Mouse (Mus musculus) T-helper 1 cell (primary cell): ENCODE measurements at regions not wholly inside any gene's neighbourhood (a gene's known extent, or its start where the extent isn't known, plus 50 kb on each side); places are given as distances from the start of the nearest gene placed in this dataset.

Experiments used
- in situ Hi-C: fragments of 300-600 bp; cut with MboI, MseI; formaldehyde crosslinking; loops from one replicate; pipeline ENCODE4 v1.15.1; 2025; ENCODE audit warnings: high pct_unique_total_duplicates

- in situ Hi-C loops = loop anchor here (10.0 kb wide), 1 partner anchor 316 kb away; no protein-coding TSS in a partner anchor
Observed at GRCm38 (mm10) chr11:114281041-114281695, 214.3 kb upstream of the Sdk2 start.

- in situ Hi-C loops = no loop called here
Observed at GRCm38 (mm10) chr11:114277513-114278304, 210.9 kb upstream of the Sdk2 start.

GRCm38 (mm10) chr11:114270358-114271072 lies 203.7 kb upstream of the Sdk2 start:
- in situ Hi-C loops = no loop called here

GRCm38 (mm10) chr11:114261959-114262358 lies 195.1 kb upstream of the Sdk2 start:
- in situ Hi-C loops = no loop called here

DNA sequence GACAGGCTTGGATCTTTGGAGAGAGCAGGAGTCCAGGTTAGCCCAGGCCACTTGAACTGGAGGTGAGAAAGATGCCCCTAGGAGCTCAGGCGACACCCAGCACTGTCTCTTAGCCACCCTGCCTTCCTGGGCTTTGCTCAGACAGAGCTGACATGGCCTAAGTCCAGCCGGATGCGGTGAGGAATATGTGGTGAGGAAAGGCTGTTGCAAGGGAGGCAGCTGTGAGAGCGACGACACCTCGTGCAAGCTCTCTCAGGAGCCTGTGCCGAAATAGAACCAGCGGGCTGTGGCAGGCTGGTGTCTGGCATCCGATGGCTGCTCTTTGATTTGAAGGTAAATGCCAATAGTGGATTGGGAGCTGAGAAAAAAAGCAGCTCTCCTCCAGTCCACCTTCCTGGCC lies 191.4 kb upstream of the Sdk2 start:
- in situ Hi-C loops = no loop called here

DNA sequence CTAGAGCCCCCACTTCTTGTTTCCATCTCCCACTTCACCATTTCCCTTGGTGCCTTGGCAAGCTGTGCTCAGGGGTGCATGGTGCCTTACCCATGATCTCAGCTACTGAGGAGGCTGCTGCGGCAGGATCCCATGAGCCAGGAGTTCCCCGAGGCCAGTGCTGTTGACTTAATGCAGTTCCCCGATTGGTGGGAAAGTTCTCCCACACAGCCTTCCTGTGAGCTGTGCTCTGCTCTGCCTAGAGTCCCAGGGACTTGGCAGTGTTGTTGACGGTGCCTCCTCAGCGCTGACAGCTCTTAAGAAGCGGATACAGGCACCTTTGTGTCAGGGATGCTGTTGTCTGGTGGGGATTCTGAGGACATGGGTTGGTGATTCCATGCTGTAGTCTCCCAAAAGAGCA lies 190.9 kb upstream of the Sdk2 start:
- in situ Hi-C loops = no loop called here

DNA sequence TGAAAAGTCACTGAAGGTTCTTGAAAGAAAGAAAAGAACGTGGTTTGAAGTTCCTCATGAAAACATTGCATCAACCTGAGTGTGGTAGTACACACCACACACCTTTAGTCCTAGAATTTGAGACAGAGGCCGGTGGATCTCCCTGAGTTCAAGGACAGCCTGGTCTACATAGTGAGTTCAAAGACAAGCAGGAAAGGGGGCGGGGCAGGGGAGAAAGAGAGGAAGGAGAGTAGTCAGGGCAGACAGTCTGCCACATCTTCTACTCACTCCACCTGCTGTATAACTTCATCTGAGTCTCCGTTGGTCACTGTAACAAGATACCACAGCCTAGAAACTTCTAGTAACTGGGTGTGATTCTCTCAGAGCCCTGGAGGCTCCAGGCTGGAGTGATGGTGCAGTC lies 190.2 kb upstream of the Sdk2 start:
- in situ Hi-C loops = no loop called here

GRCm38 (mm10) chr11:114254344-114254743 lies 187.5 kb upstream of the Sdk2 start:
- in situ Hi-C loops = no loop called here

DNA sequence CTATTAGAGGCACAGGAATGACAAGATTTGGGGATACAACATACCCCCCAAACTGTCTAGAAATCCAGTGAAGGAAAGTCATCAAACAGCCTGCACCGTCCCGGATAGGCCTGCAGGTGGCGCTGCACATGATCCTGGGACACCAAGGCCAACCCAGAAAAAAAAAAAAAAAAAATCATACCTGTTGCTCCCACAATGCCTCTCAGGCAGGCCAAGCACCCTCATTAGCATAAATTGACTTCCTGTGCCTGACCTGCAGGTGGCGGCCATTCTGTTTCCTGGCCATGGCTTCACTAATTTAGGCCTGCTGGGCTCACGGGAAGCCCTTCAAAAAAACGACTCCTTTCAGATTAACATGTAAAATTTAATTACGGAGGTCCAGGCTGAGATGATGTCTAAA lies 184.8 kb upstream of the Sdk2 start:
- in situ Hi-C loops = no loop called here

DNA sequence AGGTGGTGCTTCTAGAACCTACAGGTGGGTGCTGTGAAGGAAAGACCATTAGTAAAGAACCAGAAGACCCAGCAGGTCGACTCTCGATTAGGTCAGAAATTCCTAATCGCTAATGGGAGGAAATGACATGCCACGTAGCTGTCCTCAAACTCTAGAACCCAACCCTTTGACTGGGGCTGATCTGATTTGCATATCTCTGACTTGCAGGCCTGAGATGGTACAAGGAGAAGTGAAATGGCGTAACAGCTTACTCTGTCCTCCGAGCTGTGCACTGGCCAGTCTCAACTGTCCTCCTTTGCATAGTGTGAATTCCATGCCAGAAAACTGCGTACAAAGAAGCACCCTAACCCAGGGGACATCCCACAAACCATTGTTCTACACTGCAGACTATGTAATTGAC lies 182.4 kb upstream of the Sdk2 start:
- in situ Hi-C loops = no loop called here

DNA sequence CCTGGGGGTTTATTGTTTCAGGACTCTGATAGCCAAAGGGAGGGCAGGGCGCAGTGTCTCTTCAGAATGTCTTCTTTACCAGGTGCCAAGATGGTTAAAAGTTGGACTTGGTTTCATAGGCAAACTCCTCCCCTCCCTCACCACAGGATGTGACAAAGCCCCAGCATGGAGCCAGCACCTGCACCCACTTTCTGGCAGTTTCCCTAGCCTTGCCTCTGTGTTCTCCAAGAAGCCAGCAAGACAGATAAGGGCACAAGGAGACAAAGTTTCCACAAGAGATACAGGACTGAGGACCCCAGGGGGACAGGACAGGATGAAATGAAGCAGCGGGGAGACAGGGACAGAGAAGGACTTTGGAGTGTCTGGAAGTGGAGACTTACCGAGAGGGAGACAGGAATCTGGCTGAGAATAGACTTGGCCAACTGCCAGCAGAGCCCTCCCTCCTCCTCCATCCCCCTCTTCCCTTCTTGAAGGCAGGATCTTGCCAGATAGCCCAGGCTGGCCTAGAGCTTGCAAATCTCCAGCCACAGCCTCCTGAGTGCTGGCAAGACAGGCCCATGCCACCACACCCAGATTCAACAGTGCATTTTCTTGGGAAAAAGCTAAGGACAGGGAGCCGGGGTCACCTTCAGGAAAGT lies 181.5 kb upstream of the Sdk2 start:
- in situ Hi-C loops = no loop called here

DNA sequence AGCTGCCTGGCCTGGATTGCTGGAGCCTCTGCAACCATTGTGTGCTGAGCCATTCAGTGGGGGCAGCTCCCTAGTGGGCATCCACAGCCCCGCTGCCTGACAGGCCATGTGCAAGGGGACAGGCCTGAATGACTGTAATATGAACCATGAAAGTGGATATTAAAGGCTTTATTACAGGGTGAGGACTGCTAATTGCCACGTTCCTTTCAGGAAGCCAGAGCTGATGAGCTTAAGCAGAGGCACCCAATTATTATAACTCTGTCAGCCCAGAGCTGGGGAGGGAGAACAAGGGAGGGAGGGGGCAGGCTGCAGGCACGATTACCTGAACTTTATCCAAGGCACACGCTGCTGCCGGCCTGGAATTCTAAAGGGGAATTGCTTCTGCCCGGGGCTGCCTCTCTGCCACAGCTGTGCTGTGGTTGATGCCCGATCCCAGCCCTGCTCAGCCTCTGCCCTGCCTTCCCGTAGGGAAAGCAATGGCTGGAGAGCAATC lies 172.5 kb upstream of the Sdk2 start:
- in situ Hi-C loops = no loop called here

GRCm38 (mm10) chr11:114238801-114239200 lies 172.0 kb upstream of the Sdk2 start:
- in situ Hi-C loops = no loop called here

DNA sequence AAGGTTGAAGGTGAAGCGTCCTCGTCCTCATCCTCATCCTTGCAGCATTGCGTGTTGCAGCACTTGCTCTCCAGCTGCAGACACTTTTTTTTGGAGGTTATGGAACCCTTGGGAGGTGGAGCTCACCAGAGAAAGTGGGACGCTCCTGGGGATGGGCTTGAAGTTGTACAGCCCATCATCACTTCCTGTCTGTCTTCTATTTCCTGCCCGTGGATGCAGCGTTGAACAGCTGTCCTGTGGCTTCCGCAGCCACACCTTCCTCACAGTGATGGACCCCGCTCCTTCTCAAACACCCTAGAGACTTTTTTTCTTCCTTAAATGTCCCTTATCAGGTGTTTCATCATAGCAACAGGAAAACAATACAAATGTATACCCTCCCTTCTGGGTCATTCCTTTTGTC lies 171.5 kb upstream of the Sdk2 start:
- in situ Hi-C loops = no loop called here

DNA sequence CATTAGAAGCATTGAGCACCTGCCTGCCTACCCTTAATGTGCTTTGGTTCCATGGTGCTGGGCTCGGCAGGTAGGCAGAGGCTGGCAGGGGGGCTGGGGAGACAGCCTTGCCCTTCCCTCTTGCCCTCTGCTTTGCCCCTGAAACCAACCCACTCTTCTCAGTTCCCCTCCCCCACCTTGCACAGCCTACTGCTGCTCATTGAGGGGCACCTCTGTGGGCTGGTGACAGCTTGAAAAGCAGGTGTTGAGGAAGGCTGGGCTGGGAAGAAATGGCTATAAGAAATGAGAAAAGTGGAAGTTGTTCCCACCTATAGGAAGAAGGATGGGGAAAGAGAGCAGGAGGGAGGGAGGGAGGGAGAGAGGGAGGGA lies 167.7 kb upstream of the Sdk2 start:
- in situ Hi-C loops = no loop called here

- in situ Hi-C loops = no loop called here
Observed at GRCm38 (mm10) chr11:114233636-114234541, 167.0 kb upstream of the Sdk2 start.

DNA sequence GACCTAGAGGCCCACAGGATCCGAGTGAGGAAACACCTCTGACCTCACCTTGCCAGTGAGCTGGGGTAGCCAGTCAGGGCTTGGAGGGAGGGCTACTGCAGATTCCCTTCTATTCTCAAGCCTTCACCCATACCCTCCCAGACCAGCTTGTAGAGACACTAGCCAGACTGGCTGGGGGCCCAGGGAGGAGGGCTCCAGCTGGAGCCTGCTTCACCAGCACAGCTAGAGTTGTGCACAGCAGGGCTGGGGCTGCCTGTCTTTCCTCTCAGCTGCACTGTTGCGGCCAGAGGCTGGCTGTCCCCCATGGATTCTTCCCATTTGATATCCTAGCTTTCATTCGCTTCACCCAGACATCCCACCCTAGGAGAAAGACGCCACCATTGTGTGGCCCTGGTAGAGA lies 165.0 kb upstream of the Sdk2 start:
- in situ Hi-C loops = no loop called here

- in situ Hi-C loops = no loop called here
Observed at GRCm38 (mm10) chr11:114229763-114230162, 162.9 kb upstream of the Sdk2 start.

- in situ Hi-C loops = no loop called here
Observed at GRCm38 (mm10) chr11:114229196-114229595, 162.3 kb upstream of the Sdk2 start.

DNA sequence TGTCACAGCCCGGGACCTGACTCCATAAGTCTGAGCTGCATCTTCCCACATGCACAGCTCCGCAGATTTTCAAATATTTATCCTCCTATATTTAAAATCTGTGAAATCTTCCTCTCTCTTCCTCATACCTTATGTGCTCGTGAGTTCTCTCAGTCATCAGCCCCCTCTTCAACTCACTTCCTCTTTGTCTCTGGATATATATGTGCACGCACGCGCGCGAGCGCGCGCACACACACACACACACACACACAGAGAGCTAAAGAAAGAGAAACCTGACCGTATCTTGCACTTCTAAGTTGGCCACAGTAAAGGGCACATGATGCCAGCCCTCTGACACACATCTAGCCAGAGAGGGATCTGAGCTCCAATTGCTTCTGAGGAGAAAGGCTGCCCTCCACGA lies 159.7 kb upstream of the Sdk2 start:
- in situ Hi-C loops = no loop called here

- in situ Hi-C loops = no loop called here
Observed at GRCm38 (mm10) chr11:114224706-114225105, 157.9 kb upstream of the Sdk2 start.
